Mouse (Mus musculus) thymus, adult 2 months (tissue): Measurements from ENCODE around the gene Rph3al.

Experiments
- CTCF ChIP-seq: fragments of 200-500 bp; IDR thresholded peaks from 2 replicates; pipeline ENCODE4 v1.5.1; 2012; ENCODE audit warnings: mild to moderate bottlenecking, control low read depth, low read length, moderate library complexity, borderline replicate concordance; ENCODE audit not compliant: control insufficient read depth, poor library complexity, insufficient read depth; ENCODE audit errors: extremely low read depth
- POLR2A ChIP-seq: fragments of 200-500 bp; IDR thresholded peaks from 2 replicates; pipeline ENCODE4 v1.6.1; 2012; ENCODE audit warnings: mild to moderate bottlenecking, low read length, control low read depth, moderate library complexity; ENCODE audit not compliant: control insufficient read depth, poor library complexity, insufficient read depth; ENCODE audit errors: extremely low read depth

GRCm38 (mm10) chr11:75801369-75801768, 136.9 kb downstream of the Rph3al start:
- TF ChIP-seq CTCF (no peak), POLR2A (no peak)
